Mouse (Mus musculus): ENCODE measurements around the gene Sphk2. TPM values are rescaled to one million over a fixed set of nuclear protein-coding genes. Genes with fewer than 3 reads are reported as not detected.

Gene Sphk2
- total RNA-seq, 1 experiment from 2014 or later = 32.3 TPM

- DNase-seq = no peak
These were observed 7.2 kb downstream of the Sphk2 start for GRCm38 (mm10) chr7:45710477-45711191.

GRCm38 (mm10) chr7:45709677-45710355, 8.0 kb downstream of the Sphk2 start:
- DNase-seq = no peak

DNA sequence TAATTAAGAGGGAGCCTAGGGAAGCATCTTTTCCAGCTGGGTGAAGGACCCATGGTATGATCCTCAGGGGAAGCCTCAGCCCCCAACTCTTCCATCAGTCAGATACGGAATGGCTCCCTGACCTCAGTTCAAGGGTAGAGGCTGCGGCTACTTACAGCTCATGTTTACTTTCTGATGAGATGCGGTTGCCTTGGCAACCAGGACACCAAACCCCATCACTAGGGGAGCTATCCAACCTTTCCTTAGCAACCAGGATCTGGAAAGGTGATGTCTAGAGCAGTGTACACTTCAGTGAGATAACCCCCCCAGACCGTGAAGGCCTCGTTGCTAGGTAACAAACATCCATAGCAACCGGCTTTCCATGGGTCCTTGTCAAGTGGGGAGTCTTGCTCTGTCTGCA, 8.8 kb downstream of the Sphk2 start:
- DNase-seq = peak; percentile 41

- peak; percentile 44 for DNase-seq
These were observed 9.5 kb downstream of the Sphk2 start for GRCm38 (mm10) chr7:45708221-45708761.

- peak; percentile 99 for DNase-seq
These were observed 10.3 kb downstream of the Sphk2 start for GRCm38 (mm10) chr7:45707375-45707967.

DNA sequence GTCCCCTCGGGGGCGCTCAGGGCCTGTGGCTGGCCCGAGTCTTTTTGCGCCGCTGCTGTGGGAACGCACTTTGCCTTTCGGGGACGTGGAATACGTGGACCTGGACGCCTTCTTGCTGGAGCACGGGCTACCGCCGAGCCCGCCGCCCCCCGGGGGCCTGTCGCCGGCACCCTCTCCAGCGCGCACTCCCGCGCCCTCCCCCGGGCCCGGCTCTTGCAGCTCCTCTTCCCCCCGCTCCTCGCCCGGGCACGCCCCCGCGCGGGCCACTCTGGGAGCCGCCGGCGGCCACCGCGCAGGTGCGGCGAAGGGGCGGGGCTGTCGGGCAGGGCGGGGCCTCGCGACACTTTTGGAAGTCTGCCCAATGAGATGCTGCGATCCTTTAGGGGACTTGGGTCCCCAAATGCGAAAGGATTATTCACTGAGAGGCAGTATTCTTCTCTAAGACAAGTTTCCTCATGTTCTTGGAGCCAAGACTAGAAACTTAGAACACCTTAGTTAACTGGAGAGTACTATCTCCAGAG, 11.0 kb downstream of the Sphk2 start:
- DNase-seq = peak; percentile 97

GRCm38 (mm10) chr7:45705873-45706281, 11.9 kb downstream of the Sphk2 start:
- peak; percentile 94 for DNase-seq

- no peak for DNase-seq
These were observed 12.3 kb downstream of the Sphk2 start for GRCm38 (mm10) chr7:45705443-45705864.

GRCm38 (mm10) chr7:45704730-45705442, 12.9 kb downstream of the Sphk2 start, which contains the start of gene Dbp:
Gene Dbp (plus strand): TSS chr7:45705088.
- peak; percentile 99 for DNase-seq

GRCm38 (mm10) chr7:45704046-45704559, 13.7 kb downstream of the Sphk2 start:
- peak; percentile 79 for DNase-seq

DNA sequence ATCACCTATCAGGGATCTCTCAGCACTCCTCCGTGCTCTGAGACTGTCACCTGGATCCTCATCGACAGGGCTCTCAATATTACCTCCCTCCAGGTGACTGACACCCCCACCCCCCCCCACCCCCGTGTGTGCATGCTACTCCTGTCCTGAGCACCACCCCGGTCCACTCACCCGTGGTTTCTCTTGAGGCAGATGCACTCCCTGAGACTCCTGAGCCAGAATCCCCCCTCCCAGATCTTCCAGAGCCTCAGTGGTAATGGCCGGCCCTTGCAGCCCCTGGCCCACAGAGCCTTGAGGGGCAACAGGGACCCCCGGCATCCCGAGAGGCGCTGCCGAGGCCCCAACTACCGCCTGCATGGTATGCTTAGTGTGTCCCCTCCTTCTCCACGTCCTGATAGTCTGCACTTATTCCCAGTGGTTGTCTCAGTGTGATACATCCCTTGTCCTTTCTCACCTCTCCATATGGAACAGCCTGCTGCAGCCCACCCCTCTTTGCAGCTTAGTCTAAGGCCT, 14.2 kb downstream of the Sphk2 start:
- no peak for DNase-seq

GRCm38 (mm10) chr7:45702809-45703520, 14.8 kb downstream of the Sphk2 start:
- no peak for DNase-seq

GRCm38 (mm10) chr7:45702316-45702715, 15.5 kb downstream of the Sphk2 start:
- DNase-seq = no peak

DNA sequence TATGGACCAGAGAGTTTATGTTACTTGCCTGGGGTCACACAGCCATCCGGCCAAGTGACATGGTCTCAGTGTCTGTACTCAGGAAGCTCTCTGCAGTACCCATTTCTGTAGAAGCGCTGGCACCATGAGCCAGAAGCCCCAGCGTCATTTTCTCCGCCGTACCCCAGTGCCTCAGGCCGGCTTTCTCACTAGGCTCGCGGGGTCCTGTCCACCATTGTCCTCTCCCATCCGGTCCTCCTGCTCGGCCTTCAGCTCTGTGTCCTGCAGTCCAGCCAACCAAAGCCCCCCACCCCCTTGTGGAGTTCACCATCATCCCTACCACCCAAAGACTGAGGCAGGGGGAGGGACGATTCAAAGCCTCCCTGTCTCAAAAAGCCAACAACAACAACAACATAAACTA, 16.2 kb downstream of the Sphk2 start:
- no peak for DNase-seq

DNA sequence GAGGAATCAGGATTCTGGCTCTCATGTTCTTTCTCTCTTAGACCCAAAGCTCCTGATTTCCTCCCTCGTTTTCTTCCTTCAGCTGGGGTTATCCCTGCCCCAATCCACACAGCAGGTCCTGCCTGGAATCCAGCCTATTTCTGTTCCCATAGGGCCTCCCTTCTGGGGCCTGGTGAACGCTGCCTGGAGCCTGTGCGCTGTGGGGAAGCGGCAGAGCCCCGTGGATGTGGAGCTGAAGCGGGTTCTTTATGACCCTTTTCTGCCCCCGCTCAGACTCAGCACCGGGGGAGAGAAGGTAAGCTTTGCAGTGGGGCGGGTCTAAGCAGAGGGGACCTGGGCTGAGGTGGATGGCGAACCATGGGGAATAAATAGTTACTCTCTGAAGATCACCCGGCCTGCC, 16.7 kb downstream of the Sphk2 start:
- DNase-seq = no peak

GRCm38 (mm10) chr7:45700301-45701015, 17.3 kb downstream of the Sphk2 start:
- DNase-seq = peak; percentile 82

- DNase-seq = no peak
These were observed 18.2 kb downstream of the Sphk2 start, which contains the start of gene Car11 for GRCm38 (mm10) chr7:45699523-45700141. Gene Car11 (plus strand): TSS chr7:45699843.

- no peak for DNase-seq
These were observed 19.9 kb downstream of the Sphk2 start for GRCm38 (mm10) chr7:45697894-45698293.

GRCm38 (mm10) chr7:45695098-45695497, 22.7 kb downstream of the Sphk2 start:
- no peak for DNase-seq
